Mouse (Mus musculus): ENCODE data around the gene Grik4.

Gene Grik4

GRCm38 (mm10) chr9:42476166-42476565, 468.1 kb downstream of the Grik4 start:
- no peak for DNase-seq

GRCm38 (mm10) chr9:42474244-42474643, 470.0 kb downstream of the Grik4 start:
- DNase-seq, result no peak

GRCm38 (mm10) chr9:42471921-42472747, 472.2 kb downstream of the Grik4 start:
- DNase-seq, result peak; percentile 95 to 96

- peak; percentile 70 to 80 for DNase-seq
Observed at GRCm38 (mm10) chr9:42471214-42471613, 473.1 kb downstream of the Grik4 start.

GRCm38 (mm10) chr9:42469323-42469722, 475.0 kb downstream of the Grik4 start:
- no peak for DNase-seq

GRCm38 (mm10) chr9:42468360-42468759, 475.9 kb downstream of the Grik4 start:
- no peak for DNase-seq

Measured in kidney, postnatal 36 days (tissue).